Mouse (Mus musculus) embryonic fibroblast, embryonic 13.5 days (primary cell): ENCODE measurements around the gene Luzp1.

Experiments
- CTCF ChIP-seq: IDR thresholded peaks from 2 replicates; pipeline ENCODE4 v1.5.1; 2011; ENCODE audit warnings: mild to moderate bottlenecking, control low read depth, low read length, moderate library complexity, borderline replicate concordance; ENCODE audit not compliant: insufficient read depth
- POLR2A ChIP-seq: IDR thresholded peaks from 2 replicates; pipeline ENCODE4 v1.6.1; 2011; ENCODE audit warnings: low read depth, mild to moderate bottlenecking, control low read depth, low read length, moderate library complexity

DNA sequence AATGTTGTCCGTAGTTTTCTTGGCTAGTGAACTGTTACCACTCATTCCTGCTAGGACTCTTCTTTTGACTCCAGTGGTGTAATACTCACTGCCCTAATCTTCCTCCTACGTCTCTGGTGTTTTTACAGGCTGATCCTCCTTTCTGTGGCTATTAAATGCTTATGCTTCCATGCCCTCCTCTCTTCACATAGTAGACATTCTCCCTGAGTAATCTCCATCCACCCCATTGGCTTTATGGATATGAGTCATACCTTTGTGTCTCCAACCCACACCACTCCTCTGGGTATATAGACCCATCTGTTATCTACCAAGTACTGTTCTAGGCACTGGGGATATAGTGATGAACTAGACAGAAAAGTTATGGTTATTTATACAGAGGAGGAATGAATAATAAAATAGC, 48.6 kb downstream of the Luzp1 start:
- TF ChIP-seq CTCF: no peak
- TF ChIP-seq POLR2A: no peak
